ENCODE assay signal across 20 mouse cellular contexts in genomic region chr9:71315960-71316359, GRCm38 (mm10).
DNase-seq lines count a peak whose midpoint lies in the region; ATAC-seq and TF ChIP-seq lines count a peak whose summit lies in the region.
"Had no signal": no experiment of that assay in that cellular context is flagged by ENCODE, and none has a peak within 500 bp of the region (broad histone marks: within the 10 kb centered on the region; RNA-seq: fewer than 3 reads in every experiment).

No protein-coding gene starts in this region.

- H3K27ac ChIP-seq in heart, postnatal 0 days (ENCODE audit: low read depth): no peak overlapping the region
- H3K27ac ChIP-seq in lung, embryonic 14.5 days (ENCODE audit: low read depth): no peak overlapping the region
- no peak overlapping the region for H3K27ac ChIP-seq in bone marrow, adult 2 months (ENCODE audit: control insufficient read depth, insufficient read depth, low read depth, low read length, poor library complexity)
- H3K27ac ChIP-seq in midbrain, embryonic 14.5 days (replicated peaks; ENCODE audit: low read depth, low read length): no peak overlapping the region
- H3K27ac ChIP-seq: forebrain, embryonic 13.5 days; hindbrain, postnatal 0 days; limb, embryonic 12.5 days; neural tube, embryonic 12.5 days had no signal

- H3K4me1 ChIP-seq in heart, postnatal 0 days (ENCODE audit: control insufficient read depth, insufficient read depth): 0 out of 2 replicates have a peak, but pooled peaks cover 4% of the 10 kb centered on the region
- 0 out of 2 replicates have a peak, but pooled peaks cover 5% of the 10 kb centered on the region for H3K4me1 ChIP-seq in lung, embryonic 14.5 days (ENCODE audit: insufficient read depth)
- no peaks in the 10 kb centered on the region for H3K4me1 ChIP-seq in E14TG2a.4 (replicated peaks; ENCODE audit: low read depth, low read length)
- H3K4me1 ChIP-seq in bone marrow, adult 2 months (ENCODE audit: control insufficient read depth, insufficient read depth, low read length): no peaks in the 10 kb centered on the region
- no peaks in the 10 kb centered on the region for H3K4me1 ChIP-seq in midbrain, embryonic 14.5 days (ENCODE audit: control insufficient read depth, insufficient read depth, low read length)
- H3K4me1 ChIP-seq: forebrain, embryonic 13.5 days; neural tube, embryonic 12.5 days had no signal

- no peak overlapping the region for H3K4me2 ChIP-seq in heart, postnatal 0 days (ENCODE audit: low read depth, low read length)
- H3K4me2 ChIP-seq in lung, embryonic 14.5 days: no peak overlapping the region
- H3K4me2 ChIP-seq in midbrain, embryonic 14.5 days (ENCODE audit: low read length): no peak overlapping the region
- H3K4me2 ChIP-seq: forebrain, embryonic 13.5 days; heart, embryonic 12.5 days; limb, embryonic 12.5 days; neural tube, embryonic 12.5 days; stomach, embryonic 15.5 days had no signal

- no peak for TF ChIP-seq EP300 in heart, postnatal 0 days (IDR thresholded peaks at IDR 0.05; ENCODE audit: low read depth)

- intact Hi-C loops in heart, postnatal 10 days (cut with DNase I): loop anchor here (5.0 kb wide), 1 partner anchor 86 kb away; no protein-coding TSS in a partner anchor

- H3K4me3 ChIP-seq in heart, postnatal 0 days (ENCODE audit: low read depth, low read length): no peak overlapping the region
- no peak overlapping the region for H3K4me3 ChIP-seq in lung, embryonic 14.5 days (ENCODE audit: low read depth, low read length)
- no peak overlapping the region for H3K4me3 ChIP-seq in E14TG2a.4 (replicated peaks; ENCODE audit: low read length)
- no peak overlapping the region for H3K4me3 ChIP-seq in bone marrow, adult 2 months (replicated peaks; ENCODE audit: control insufficient read depth, low read depth, low read length)
- H3K4me3 ChIP-seq in midbrain, embryonic 14.5 days (replicated peaks; ENCODE audit: low read depth, low read length): no peak overlapping the region
- H3K4me3 ChIP-seq: forebrain, embryonic 13.5 days; heart, embryonic 12.5 days; limb, embryonic 12.5 days; neural tube, embryonic 12.5 days; stomach, embryonic 15.5 days had no signal

- 0 out of 2 replicates have a peak, but pooled peaks have one; percentile 10 for TF ChIP-seq CTCF in heart, postnatal 0 days (IDR thresholded peaks at IDR 0.05; ENCODE audit: low read depth)
- TF ChIP-seq CTCF in lung, embryonic 14.5 days (IDR thresholded peaks at IDR 0.05; ENCODE audit: low read depth): 0 out of 2 replicates have a peak, but pooled peaks have one; percentile 9
- TF ChIP-seq CTCF in E14TG2a.4 (conservative IDR thresholded peaks at IDR 0.05; ENCODE audit: low read length): peak; percentile 15
- TF ChIP-seq CTCF in bone marrow, adult 2 months (IDR thresholded peaks at IDR 0.05; ENCODE audit: control insufficient read depth, insufficient read depth, low read length): peak; percentile 26; the same call in 1 of the 2 replicates

- no peak overlapping the region for H3K9ac ChIP-seq in heart, postnatal 0 days (replicated peaks; ENCODE audit: low read depth, low read length)
- H3K9ac ChIP-seq in lung, embryonic 14.5 days: no peak overlapping the region
- H3K9ac ChIP-seq in midbrain, embryonic 14.5 days (replicated peaks; ENCODE audit: low read length): no peak overlapping the region
- H3K9ac ChIP-seq: forebrain, embryonic 13.5 days; heart, embryonic 12.5 days; limb, embryonic 12.5 days; neural tube, embryonic 12.5 days; stomach, embryonic 15.5 days had no signal

- TF ChIP-seq POLR2A in bone marrow, adult 2 months (IDR thresholded peaks at IDR 0.05; ENCODE audit: borderline replicate concordance, control insufficient read depth, low read depth, low read length): no peak

- no peak for DNase-seq in heart, postnatal 0 days (ENCODE audit: low spot score)
- DNase-seq in heart, postnatal 10 days: no peak
- no peak for DNase-seq in lung, embryonic 14.5 days
- DNase-seq in lung, postnatal 25 days (ENCODE audit: low spot score): no peak
- DNase-seq in midbrain, embryonic 14.5 days: no peak
- DNase-seq in yolk sac, embryonic 10.5 days (ENCODE audit: low spot score): no peak
- DNase-seq: cerebellum, adult 11-12 months; cerebellum, postnatal 25 days; gastrocnemius, postnatal 25 days; kidney, adult 8-10 months; spleen, adult 18-20 months; thymus, postnatal 25 days had no signal

- ATAC-seq in heart, postnatal 0 days (ENCODE audit: insufficient read depth, low read depth): no peak
- no peak for ATAC-seq in lung, embryonic 14.5 days (ENCODE audit: insufficient read depth)
- ATAC-seq in midbrain, embryonic 14.5 days (ENCODE audit: low FRiP score, low TSS enrichment): no peak
- ATAC-seq: forebrain, embryonic 13.5 days; hindbrain, postnatal 0 days had no signal

- H3K36me3 ChIP-seq in heart, postnatal 0 days (replicated peaks; ENCODE audit: control insufficient read depth, insufficient read depth, low read length): no peaks in the 10 kb centered on the region
- no peaks in the 10 kb centered on the region for H3K36me3 ChIP-seq in lung, embryonic 14.5 days (ENCODE audit: insufficient read depth)
- no peaks in the 10 kb centered on the region for H3K36me3 ChIP-seq in E14TG2a.4 (ENCODE audit: insufficient read depth, low read length)
- H3K36me3 ChIP-seq in midbrain, embryonic 14.5 days (ENCODE audit: control insufficient read depth, insufficient read depth, low read length): no peaks in the 10 kb centered on the region
- H3K36me3 ChIP-seq: heart, embryonic 12.5 days; limb, embryonic 12.5 days; neural tube, embryonic 12.5 days; stomach, embryonic 15.5 days had no signal

- no peaks in the 10 kb centered on the region for H3K27me3 ChIP-seq in heart, postnatal 0 days (ENCODE audit: control insufficient read depth, insufficient read depth, low read length)
- H3K27me3 ChIP-seq in lung, embryonic 14.5 days (ENCODE audit: insufficient read depth, low read length): no peaks in the 10 kb centered on the region
- peaks cover 8% of the 10 kb centered on the region; the same call in 1 of the 2 replicates for H3K27me3 ChIP-seq in E14TG2a.4 (ENCODE audit: insufficient read depth, low read length)
- no peaks in the 10 kb centered on the region for H3K27me3 ChIP-seq in midbrain, embryonic 14.5 days (ENCODE audit: control insufficient read depth, insufficient read depth, low read length)
- H3K27me3 ChIP-seq: forebrain, embryonic 13.5 days; neural tube, embryonic 12.5 days; stomach, embryonic 15.5 days had no signal

- 76% methylated on average over 3 of the region's 3 CpGs for WGBS in heart, postnatal 0 days
- WGBS in lung, embryonic 14.5 days: 85% methylated on average over 3 of the region's 3 CpGs
- WGBS in bone marrow, adult 2 months: 80% methylated on average over 3 of the region's 3 CpGs
- 84% methylated on average over 3 of the region's 3 CpGs for WGBS in midbrain, embryonic 14.5 days

- H3K9me3 ChIP-seq in heart, postnatal 0 days (replicated peaks; ENCODE audit: control insufficient read depth, low read length): no peaks in the 10 kb centered on the region
- no peaks in the 10 kb centered on the region for H3K9me3 ChIP-seq in lung, embryonic 14.5 days (ENCODE audit: low read depth, low read length)
- no peaks in the 10 kb centered on the region for H3K9me3 ChIP-seq in E14TG2a.4 (ENCODE audit: low read length)
- H3K9me3 ChIP-seq in midbrain, embryonic 14.5 days (ENCODE audit: control insufficient read depth, low read length): no peaks in the 10 kb centered on the region
- H3K9me3 ChIP-seq: forebrain, embryonic 13.5 days; heart, embryonic 12.5 days; limb, embryonic 12.5 days; neural tube, embryonic 12.5 days; stomach, embryonic 15.5 days had no signal
